Mouse (Mus musculus) embryonic facial prominence, embryonic 15.5 days (tissue): ENCODE measurements at regions not wholly inside any gene's neighbourhood (a gene's known extent, or its start where the extent isn't known, plus 50 kb on each side); places are given as distances from the start of the nearest gene placed in this dataset.

Experiments
- ATAC-seq: fragments of 200-750 bp; cut with Nextera tagmentation; 2 replicates; pipeline ENCODE4 v1.8.0; 2017; ENCODE audit warnings: low read depth, moderate TSS enrichment; ENCODE audit not compliant: insufficient number of reproducible peaks, low FRiP score, low TSS enrichment
- H3K27ac ChIP-seq: fragments of 300-500 bp; sonication (generic); replicated peaks from 2 replicates; pipeline ENCODE4 v1.5.1; 2015; ENCODE audit warnings: mild to moderate bottlenecking, inconsistent platforms
- H3K27me3 ChIP-seq: fragments of 300-500 bp; sonication (generic); 2 replicates; pipeline ENCODE4 v1.6.1; 2015; ENCODE audit warnings: inconsistent platforms
- H3K36me3 ChIP-seq: fragments of 300-500 bp; sonication (generic); 2 replicates; pipeline ENCODE4 v1.6.1; 2015; ENCODE audit warnings: mild to moderate bottlenecking, inconsistent platforms
- H3K4me1 ChIP-seq: fragments of 300-500 bp; sonication (generic); 2 replicates; pipeline ENCODE4 v1.6.1; 2015; ENCODE audit warnings: inconsistent platforms
- H3K4me2 ChIP-seq: fragments of 300-500 bp; sonication (generic); replicated peaks from 2 replicates; pipeline ENCODE4 v1.6.1; 2015; ENCODE audit warnings: mild to moderate bottlenecking, inconsistent platforms
- H3K4me3 ChIP-seq: fragments of 300-500 bp; sonication (generic); replicated peaks from 2 replicates; pipeline ENCODE4 v1.5.1; 2015; ENCODE audit warnings: mild to moderate bottlenecking, inconsistent platforms
- H3K9ac ChIP-seq: fragments of 300-500 bp; sonication (generic); 2 replicates; pipeline ENCODE4 v1.6.1; 2015; ENCODE audit warnings: inconsistent platforms
- H3K9me3 ChIP-seq: fragments of 300-500 bp; sonication (generic); replicated peaks from 2 replicates; pipeline ENCODE4 v1.6.1; 2016; ENCODE audit warnings: inconsistent platforms
- WGBS: fragments of 180-500 bp; shearing (Covaris S2); methylation state at CpG from one replicate; pipeline ENCODE4 v1.1.7; 2015; 5-methylcytosine and 5-hydroxymethylcytosine counted together

DNA sequence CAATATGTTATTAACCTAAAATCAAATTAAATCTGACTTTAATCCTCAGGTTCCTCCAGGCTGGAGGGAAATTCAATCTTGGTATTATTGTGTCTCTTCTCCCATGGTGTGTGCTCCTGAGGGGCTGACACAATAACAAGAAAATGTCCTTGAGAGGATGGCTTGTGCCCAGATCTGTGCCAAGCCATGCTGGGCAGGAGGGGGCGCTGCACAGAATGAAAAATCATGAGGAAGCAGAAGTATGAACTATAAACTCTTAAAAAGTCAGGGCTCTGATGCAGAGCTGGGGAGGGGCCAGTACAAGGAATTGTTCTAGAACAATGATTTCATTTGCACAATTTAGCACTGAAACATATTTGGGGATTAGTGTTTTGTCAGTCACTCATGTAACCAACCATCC, 312.5 kb upstream of the Kdm8 start:
- Histone ChIP-seq H3K4me3 (no peak overlapping the region), H3K9ac (no peak overlapping the region), H3K9me3 (no peaks in the 10 kb centered on the region), H3K4me2 (no peak overlapping the region), H3K27me3 (no peaks in the 10 kb centered on the region), H3K27ac (no peak overlapping the region), H3K4me1 (no peaks in the 10 kb centered on the region), H3K36me3 (no peaks in the 10 kb centered on the region)
- no peak for ATAC-seq
- 61% methylated on average over 1 of the region's 1 CpGs for WGBS

DNA sequence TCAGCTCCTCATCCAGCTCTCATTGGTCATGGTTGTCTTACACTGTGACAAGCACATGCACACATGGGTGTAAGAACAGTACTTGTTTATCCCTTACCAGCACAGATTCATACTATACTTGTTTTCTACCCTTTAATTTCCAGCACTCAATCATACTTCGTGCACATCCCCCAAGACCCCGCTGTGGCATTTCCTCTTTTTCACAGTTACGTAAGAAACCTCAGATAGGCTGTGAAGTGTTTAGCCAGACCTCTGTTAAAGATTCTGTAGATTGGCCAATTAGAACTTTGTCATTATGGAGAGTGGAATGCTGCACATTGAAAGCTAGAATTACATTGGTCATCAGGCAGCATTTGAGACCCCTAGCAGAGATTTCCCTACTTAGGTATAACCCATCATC, 305.9 kb upstream of the Kdm8 start:
- Histone ChIP-seq H3K4me2 (no peak overlapping the region), H3K27ac (no peak overlapping the region), H3K4me3 (no peak overlapping the region), H3K9ac (no peak overlapping the region), H3K4me1 (no peaks in the 10 kb centered on the region), H3K27me3 (no peaks in the 10 kb centered on the region), H3K36me3 (no peaks in the 10 kb centered on the region), H3K9me3 (no peaks in the 10 kb centered on the region)
- ATAC-seq = no peak
- WGBS = 75% methylated on average over 3 of the region's 3 CpGs

DNA sequence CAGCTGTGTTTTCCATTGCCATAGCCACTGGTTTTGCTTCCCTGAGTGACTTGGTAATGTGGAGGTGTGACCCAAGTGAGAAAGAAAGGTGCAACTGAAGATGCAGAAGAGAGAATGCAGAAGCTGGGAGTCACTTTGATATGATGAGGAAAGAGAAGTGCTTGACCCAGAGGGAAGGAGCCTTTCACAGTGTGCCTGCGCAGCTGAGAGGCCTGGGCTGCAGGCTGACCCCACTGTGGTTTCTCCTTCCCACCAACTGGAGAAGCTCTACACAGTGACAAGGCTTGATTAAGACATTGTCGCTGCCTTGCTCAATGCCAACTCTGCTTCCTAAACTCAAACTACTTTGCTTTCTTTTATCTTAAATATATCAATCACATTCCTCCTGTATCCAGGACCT, 305.3 kb upstream of the Kdm8 start:
- Histone ChIP-seq H3K36me3 (no peaks in the 10 kb centered on the region), H3K4me1 (no peaks in the 10 kb centered on the region), H3K27me3 (no peaks in the 10 kb centered on the region), H3K4me3 (no peak overlapping the region), H3K4me2 (no peak overlapping the region), H3K27ac (no peak overlapping the region), H3K9ac (no peak overlapping the region), H3K9me3 (no peaks in the 10 kb centered on the region)
- no peak for ATAC-seq
- 86% methylated on average over 2 of the region's 2 CpGs for WGBS

DNA sequence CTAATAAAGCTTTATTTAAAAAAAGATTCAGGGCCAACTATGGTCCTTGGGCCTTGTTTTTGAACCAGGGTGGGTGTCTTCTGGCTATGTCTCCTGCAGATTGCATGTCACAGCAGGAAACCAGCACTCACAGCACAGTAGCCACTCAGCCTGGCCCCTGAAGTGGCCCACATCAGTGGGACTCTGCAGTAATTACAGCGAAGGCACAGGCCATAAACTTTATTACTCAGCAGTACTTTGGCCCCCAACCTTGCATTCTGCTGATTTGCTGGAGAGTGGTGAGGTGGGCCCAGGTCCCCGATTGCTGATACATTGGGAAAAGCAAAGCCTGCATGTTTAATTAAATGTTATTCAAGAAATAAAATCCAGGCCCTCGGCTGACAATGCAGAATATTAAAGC, 303.6 kb upstream of the Kdm8 start:
- Histone ChIP-seq H3K9me3 (no peaks in the 10 kb centered on the region), H3K36me3 (no peaks in the 10 kb centered on the region), H3K4me2 (no peak overlapping the region), H3K4me3 (no peak overlapping the region), H3K9ac (no peak overlapping the region), H3K27ac (no peak overlapping the region), H3K27me3 (no peaks in the 10 kb centered on the region), H3K4me1 (no peaks in the 10 kb centered on the region)
- ATAC-seq = no peak
- 38% methylated on average over 3 of the region's 3 CpGs for WGBS

DNA sequence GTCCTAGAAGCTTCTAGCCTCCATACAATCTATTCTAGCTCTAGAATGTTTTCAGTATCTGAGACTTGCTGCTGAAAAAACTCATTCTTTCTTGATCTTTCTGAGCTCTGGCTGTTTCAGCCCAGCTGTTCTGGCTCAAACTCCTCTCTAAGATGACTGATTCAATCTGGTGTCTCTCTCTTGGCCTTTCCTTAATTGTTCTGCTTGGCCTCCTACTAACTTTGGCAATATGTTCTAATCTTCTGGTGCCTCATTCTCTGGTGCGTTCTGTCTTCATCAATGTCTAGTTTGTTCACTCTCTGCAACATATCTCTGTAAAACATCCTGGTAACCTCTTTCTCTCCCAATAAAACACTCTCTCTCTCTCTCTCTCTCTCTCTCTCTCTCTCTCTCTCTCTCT, 302.6 kb upstream of the Kdm8 start:
- no peak for ATAC-seq
- H3K9ac ChIP-seq = no peak overlapping the region
- no peak overlapping the region for H3K4me3 ChIP-seq
- H3K4me1 ChIP-seq = no peaks in the 10 kb centered on the region
- 69% methylated on average over 1 of the region's 1 CpGs for WGBS
- H3K4me2 ChIP-seq = no peak overlapping the region
- H3K9me3 ChIP-seq = no peaks in the 10 kb centered on the region
- H3K27ac ChIP-seq = no peak overlapping the region
- no peaks in the 10 kb centered on the region for H3K27me3 ChIP-seq
- H3K36me3 ChIP-seq = no peaks in the 10 kb centered on the region

DNA sequence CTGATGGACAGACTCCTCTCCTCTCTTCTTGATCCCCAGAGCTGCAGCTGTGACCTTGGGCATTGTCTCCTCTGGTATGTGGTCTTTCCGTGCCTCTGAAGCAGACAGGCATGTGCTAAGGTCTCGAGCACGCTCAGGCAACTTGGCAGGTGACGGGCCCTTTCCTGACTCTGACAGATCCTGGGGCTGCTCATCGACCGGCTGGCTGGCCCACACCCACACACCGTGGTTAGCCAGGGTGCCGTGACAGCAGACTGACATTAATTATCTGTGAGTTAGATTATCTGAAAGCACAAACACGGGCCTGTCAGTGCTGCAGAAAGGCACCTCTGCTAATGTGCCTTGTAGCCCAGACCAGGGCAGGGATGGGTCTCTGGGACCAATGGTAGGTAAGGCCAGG, 298.5 kb upstream of the Kdm8 start:
- Histone ChIP-seq H3K9ac (no peak overlapping the region), H3K4me2 (no peak overlapping the region), H3K27ac (no peak overlapping the region), H3K4me3 (no peak overlapping the region), H3K36me3 (no peaks in the 10 kb centered on the region), H3K27me3 (no peaks in the 10 kb centered on the region), H3K4me1 (no peaks in the 10 kb centered on the region), H3K9me3 (no peaks in the 10 kb centered on the region)
- ATAC-seq = no peak
- WGBS = 48% methylated on average over 9 of the region's 9 CpGs

DNA sequence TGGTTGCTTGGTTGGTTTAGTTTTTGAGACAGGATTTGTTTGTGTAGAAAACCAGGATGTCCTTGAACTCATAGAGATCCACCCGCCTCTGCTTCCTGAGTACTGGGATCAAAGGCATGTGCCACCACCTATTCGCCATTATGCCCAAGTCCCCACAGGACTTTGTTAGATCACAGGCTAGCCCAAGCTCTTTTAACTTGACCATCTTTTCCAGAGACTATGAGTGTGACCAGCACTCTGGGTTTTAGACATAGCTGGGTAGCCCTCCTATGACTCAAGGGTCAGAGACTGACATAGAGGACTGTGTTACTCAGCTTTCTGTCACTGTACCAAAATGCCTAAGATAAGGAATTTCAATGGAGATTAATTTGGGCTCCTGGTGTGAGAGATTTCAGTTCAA, 295.3 kb upstream of the Kdm8 start:
- Histone ChIP-seq H3K4me2 (no peak overlapping the region), H3K27ac (no peak overlapping the region), H3K36me3 (no peaks in the 10 kb centered on the region), H3K4me1 (no peaks in the 10 kb centered on the region), H3K4me3 (no peak overlapping the region), H3K27me3 (no peaks in the 10 kb centered on the region), H3K9me3 (no peaks in the 10 kb centered on the region), H3K9ac (no peak overlapping the region)
- 91% methylated on average over 2 of the region's 2 CpGs for WGBS
- ATAC-seq = no peak

DNA sequence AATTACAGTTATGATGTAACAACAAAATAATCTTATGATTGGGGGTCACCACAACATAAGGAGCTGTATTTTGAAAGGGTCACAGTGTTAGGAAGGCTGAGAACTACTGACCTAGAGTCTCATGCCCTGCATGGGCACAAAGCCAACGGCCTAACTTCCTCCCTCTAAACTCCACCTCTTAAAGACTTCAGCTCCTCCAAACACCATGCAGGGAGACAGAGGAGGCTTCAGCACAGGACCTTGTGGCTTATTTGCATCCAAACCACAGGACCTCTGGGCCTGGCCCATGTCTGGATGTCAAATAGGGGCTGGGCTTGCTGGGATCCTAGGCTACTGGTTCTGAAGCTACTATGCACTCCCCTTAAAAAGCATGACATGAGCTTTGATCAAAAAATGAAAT, 294.7 kb upstream of the Kdm8 start:
- Histone ChIP-seq H3K4me1 (no peaks in the 10 kb centered on the region), H3K9me3 (no peaks in the 10 kb centered on the region), H3K4me2 (no peak overlapping the region), H3K27me3 (no peaks in the 10 kb centered on the region), H3K4me3 (no peak overlapping the region), H3K9ac (no peak overlapping the region), H3K27ac (no peak overlapping the region), H3K36me3 (no peaks in the 10 kb centered on the region)
- 48% methylated on average over 1 of the region's 1 CpGs for WGBS
- ATAC-seq = no peak

DNA sequence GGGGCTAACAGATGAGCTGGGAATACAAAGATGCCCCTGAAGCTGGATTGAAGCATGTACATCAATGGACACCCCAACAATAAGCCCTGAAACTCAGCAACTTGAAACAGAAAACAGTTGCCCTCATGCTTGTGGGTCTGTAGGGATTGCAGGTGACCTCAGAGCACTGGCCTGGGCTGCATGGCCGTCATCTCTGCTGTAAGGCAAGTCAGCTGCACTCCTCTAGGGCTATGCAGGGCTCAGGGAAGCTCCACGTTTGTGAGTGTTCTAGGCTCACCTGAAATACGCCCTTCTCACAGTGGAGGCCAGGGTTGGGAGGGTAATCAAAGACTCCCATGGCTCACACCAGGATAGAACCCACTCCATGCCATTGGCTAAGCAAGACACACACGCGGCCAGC, 292.2 kb upstream of the Kdm8 start:
- H3K4me2 ChIP-seq = no peak overlapping the region
- 0 out of 2 replicates have a peak, but pooled peaks cover 5% of the 10 kb centered on the region for H3K4me1 ChIP-seq
- no peak overlapping the region for H3K9ac ChIP-seq
- ATAC-seq = no peak
- no peak overlapping the region for H3K27ac ChIP-seq
- H3K9me3 ChIP-seq = no peaks in the 10 kb centered on the region
- no peak overlapping the region for H3K4me3 ChIP-seq
- no peaks in the 10 kb centered on the region for H3K27me3 ChIP-seq
- H3K36me3 ChIP-seq = no peaks in the 10 kb centered on the region
- 90% methylated on average over 5 of the region's 5 CpGs for WGBS

DNA sequence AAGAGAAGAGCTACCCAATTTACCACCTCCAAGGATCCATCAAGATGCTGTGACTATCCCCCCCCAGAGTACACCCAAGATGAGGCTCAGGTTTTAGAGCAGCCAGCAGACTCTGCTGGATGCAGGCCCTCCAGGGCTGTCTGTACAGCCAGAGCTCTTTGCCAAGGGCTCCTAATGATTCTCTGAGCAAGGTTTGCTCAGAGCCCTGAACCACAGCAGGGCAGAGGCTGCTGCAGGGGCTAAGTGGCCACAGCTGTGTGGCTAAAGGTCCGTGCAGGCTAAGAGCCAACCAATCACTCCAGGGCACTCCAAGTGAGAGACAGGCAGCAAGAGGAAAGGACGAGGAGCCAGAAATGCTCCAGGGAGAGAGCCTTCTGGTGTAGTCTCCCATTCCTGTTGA, 289.2 kb upstream of the Kdm8 start:
- no peaks in the 10 kb centered on the region for H3K9me3 ChIP-seq
- ATAC-seq = no peak
- no peak overlapping the region for H3K4me3 ChIP-seq
- 22% methylated on average over 2 of the region's 2 CpGs for WGBS
- H3K27ac ChIP-seq = no peak overlapping the region
- no peak overlapping the region for H3K9ac ChIP-seq
- H3K4me1 ChIP-seq = 0 out of 2 replicates have a peak, but pooled peaks cover 5% of the 10 kb centered on the region
- no peak overlapping the region for H3K4me2 ChIP-seq
- no peaks in the 10 kb centered on the region for H3K27me3 ChIP-seq
- H3K36me3 ChIP-seq = no peaks in the 10 kb centered on the region

DNA sequence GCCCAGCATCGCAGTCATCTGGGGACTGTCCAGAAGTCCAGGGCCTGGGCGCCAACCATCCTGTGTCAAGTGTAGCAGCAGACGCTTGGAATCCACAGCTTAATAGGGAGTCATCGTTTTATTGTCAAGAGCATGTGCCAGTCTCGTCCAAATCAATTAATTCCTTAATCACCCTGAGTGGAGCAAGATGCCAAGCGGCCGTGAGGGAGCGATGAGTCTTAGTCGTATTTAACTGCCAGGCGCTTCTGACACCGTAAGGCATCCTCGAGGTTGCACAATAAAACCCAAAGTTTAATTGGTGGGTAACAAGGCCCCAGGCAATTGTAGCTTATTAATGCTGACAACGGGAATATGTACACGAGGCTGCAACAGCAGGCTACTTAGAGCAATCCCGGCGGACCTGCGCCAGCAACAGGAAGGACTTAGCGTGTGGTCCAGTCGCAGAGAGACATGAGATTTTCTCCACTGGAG, 277.6 kb upstream of the Kdm8 start:
- H3K27me3 ChIP-seq = 0 out of 2 replicates have a peak, but pooled peaks cover 3% of the 10 kb centered on the region
- no peak overlapping the region for H3K4me3 ChIP-seq
- ATAC-seq = no peak
- no peak overlapping the region for H3K4me2 ChIP-seq
- 70% methylated on average over 19 of the region's 19 CpGs for WGBS
- no peaks in the 10 kb centered on the region for H3K36me3 ChIP-seq
- H3K9me3 ChIP-seq = no peaks in the 10 kb centered on the region
- no peak overlapping the region for H3K9ac ChIP-seq
- H3K27ac ChIP-seq = no peak overlapping the region
- no peaks in the 10 kb centered on the region for H3K4me1 ChIP-seq

DNA sequence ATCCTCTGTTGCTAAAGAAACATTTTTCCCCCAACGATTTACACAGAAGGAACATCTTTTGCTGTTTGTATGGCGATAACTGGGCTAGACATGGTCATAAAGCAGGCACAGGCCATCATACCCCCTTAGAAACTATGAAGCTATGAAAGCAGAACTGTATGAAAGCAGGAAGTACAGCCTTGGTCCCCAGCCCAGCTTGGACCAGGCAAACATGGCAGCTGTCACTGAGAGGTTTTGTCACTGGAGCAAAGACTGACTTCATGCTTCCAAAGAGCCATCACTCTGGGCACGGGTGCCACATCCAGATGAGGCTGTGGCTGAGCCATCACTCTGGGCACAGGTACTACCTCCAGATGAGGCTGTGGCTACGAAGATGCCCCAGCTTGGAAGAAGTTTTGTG, 276.8 kb upstream of the Kdm8 start:
- WGBS = 79% methylated on average over 4 of the region's 4 CpGs
- no peak overlapping the region for H3K4me2 ChIP-seq
- ATAC-seq = no peak
- H3K27ac ChIP-seq = no peak overlapping the region
- no peaks in the 10 kb centered on the region for H3K4me1 ChIP-seq
- H3K9me3 ChIP-seq = no peaks in the 10 kb centered on the region
- no peaks in the 10 kb centered on the region for H3K36me3 ChIP-seq
- H3K27me3 ChIP-seq = 0 out of 2 replicates have a peak, but pooled peaks cover 3% of the 10 kb centered on the region
- no peak overlapping the region for H3K9ac ChIP-seq
- H3K4me3 ChIP-seq = no peak overlapping the region
